Mouse (Mus musculus) v-Abl transformed pro-B cells (cell line): ENCODE data around the gene Gm5134.

Experiments
- in situ Hi-C, 2 experiments: fragments of 400-800 bp; cut with MboI; formaldehyde crosslinking; loops; one replicate each; pipeline ENCODE4 v1.15.1; 2025; ENCODE audit not compliant: unreplicated experiment in 2 of 2

Gene Gm5134

DNA sequence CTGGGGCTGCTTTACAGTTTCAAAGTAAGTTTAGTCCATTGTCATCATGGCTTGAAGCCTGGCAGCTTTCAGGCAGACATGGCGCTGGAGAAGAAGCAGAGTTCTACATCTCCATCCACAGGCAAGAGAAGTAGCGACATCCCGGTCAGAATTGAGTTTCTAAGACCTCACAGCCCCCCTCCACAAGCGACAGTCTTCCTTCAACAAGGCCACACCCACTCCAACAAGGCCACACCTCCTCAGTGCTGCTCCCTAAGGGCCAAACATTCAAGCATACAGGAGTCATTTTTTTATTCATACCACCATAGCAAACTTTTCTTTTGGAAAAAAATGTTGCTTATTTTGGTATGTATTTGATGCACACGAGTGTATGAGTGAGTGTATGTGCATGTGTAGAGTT is 76.2 kb downstream of the Gm5134 start:
- in situ Hi-C loops: loop anchor here (5.0 kb wide), 2 partner anchors 38 to 53 kb away; no protein-coding TSS in a partner anchor

DNA sequence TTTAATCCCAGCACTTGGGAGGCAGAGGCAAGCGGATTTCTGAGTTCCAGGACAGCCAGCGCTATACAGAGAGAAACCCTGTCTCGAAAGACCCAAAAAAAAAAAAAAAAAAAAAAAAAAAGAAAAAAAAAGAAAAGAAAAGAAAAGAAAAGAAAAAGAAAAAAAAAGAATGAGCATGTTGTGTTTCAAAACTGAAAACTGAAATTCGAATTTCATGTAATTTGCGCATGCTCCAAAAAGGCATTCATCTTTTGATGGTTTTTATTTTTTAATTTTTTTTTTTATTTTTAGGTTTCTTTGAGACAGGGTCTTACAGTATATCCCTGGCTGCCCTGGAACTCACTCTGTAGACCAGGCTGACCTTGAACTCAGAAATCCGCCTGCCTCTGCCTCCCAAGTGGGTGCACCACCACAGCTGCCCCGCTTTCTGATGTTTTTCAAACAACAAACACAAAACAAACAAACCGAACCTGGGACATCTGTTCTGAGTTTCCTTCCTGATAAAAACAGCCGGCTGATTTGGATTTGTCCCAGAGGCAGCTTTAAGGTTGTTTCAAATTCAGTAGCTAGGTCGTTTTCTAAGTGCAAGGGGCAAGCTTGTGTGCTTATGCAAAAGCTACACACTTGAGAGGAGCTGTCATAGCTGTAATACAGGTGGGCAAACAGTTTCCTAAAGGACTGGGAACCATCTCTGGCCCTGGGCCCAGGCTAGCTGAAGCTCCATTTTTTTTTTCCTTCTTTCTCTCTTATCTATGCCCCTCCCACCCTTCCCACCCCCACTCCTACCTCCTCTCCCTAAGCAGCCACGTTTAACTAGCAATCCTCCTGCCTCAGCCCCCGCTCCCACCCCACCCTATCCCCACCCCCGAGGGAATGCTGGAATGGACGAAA is 77.4 kb downstream of the Gm5134 start:
- in situ Hi-C loops: loop anchor here (5.0 kb wide), 2 partner anchors 39 to 54 kb away; no protein-coding TSS in a partner anchor

DNA sequence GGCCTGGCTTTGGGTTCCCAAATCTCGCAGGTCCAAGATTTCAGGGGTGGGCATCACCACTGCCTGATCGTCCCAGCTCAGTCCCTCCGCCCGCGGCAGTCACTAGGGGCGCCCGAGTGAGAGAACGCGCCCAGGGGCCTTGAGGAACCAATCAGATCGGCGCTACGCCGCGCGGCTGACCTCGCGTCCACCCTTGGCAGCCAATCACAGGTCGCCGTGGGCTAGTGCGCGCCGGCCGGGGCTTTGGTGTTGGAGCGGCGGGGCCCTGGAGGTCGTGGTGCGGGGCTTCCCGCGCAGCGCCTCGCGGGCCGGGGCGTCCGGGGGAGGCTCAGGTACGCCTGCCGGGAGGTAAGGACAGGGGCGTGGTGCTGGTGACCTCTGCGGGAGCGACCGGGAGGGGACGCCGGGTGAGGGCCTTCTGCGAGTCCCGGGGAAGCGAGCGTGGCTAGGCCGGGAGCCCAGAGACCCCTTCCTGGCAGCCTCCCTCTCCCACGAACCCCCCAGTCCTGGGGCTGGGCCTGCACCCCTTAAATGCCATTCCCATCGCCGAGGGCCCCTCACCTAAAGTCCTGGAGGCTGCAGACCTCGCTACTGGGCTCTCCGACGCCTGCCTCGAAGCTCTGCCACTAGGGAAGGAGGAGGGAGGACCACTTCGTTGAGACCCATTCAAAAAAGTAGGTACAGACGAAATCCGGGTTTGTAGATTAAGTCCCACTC is 78.2 kb downstream of the Gm5134 start, which contains the start of gene Zfp280b:
Gene Zfp280b (plus strand): TSS at position 249 of the 717 bp plus-strand sequence.
- in situ Hi-C loops: loop anchor here (5.0 kb wide), 2 partner anchors 40 to 55 kb away; no protein-coding TSS in a partner anchor

DNA sequence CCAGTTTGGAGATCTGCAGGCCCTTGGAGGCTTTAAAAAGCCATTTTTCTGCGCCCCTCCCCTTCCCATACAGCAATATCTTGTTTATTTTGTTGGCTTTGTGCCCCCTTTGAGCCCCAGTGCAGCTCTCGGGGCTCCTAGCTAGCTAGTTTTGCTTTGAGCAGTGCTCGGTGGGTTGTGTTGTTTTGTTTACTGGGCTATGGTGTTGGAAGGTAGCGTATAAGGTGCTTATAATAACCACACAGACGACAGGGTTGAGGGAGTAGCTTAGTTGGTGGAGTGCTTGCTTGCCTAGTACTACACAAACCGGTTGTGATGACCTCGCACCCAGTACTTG is 78.8 kb downstream of the Gm5134 start:
- in situ Hi-C loops: loop anchor here (5.0 kb wide), 2 partner anchors 41 to 56 kb away; no protein-coding TSS in a partner anchor

DNA sequence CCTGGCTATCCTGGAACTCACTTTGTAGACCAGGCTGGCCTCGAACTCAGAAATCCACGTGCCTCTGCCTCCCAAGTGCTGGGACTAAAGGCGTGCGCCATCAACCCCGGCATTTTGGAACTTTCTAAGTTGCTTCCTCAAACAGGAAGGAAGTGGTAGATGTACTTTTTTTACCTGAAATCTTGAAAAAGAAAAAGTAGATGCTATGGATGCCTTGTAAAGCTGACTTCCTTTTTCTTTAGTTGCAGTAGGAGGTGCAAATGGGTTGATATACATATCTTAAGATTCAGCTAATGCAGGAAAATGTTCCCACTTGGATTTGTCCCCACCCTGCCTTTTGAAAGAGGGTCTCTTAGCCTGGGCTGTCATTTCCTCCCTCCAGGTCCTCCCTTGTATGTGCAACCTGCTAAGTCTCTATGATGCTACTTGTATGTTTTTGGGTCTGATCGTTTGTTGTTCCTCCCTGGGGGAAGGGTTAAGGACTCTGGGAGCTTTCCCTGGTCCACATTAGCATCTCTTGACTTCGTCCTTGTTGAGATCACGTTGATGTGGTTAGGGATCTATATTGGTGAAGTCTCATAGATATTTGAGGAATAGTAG is 79.8 kb downstream of the Gm5134 start:
- in situ Hi-C loops: loop anchor here (5.0 kb wide), 2 partner anchors 42 to 57 kb away; no protein-coding TSS in a partner anchor

DNA sequence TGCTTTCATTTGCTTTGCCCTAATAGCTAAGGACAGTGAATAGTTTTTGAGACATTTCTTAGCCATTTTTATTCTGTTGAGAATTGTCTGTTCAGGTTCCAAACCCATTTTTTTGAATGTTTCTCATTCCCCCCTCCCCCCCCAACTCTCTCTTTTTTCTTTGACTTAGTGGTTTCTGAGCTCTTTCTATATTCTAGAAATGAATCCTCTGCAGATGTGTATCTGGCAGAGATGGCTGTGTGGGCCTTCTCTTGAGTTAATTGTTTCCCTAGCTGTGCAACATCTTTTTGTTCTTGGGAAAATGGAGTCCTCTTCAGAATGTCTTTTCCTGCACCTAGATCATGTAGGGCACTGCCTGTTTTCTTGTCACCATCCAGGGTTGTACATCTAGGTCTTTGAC is 81.0 kb downstream of the Gm5134 start:
- in situ Hi-C loops: loop anchor here in 1 of 2 experiments (5.0 kb wide), 1 partner anchor 63 kb away; no protein-coding TSS in a partner anchor

DNA sequence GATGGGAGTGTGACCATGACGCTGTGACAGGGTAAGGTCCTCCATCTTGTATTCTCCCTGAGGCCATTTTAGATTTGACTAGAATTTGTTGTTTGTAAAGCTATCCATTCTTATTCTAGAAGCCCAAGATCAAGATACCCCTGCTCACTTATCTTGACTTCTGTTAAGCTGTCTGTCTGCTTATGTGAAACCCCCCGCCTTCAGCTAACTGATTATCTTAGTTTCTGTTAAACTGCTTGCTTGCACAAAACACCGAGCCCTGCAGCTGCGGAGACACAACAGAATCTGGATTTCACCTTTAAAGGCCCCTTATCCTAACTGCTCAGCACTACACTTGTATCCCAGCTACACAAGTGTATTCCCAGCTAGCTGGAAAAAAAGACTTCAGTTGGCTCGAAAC is 82.6 kb downstream of the Gm5134 start:
- in situ Hi-C loops: loop anchor here in 1 of 2 experiments (5.0 kb wide), 1 partner anchor 65 kb away; no protein-coding TSS in a partner anchor

DNA sequence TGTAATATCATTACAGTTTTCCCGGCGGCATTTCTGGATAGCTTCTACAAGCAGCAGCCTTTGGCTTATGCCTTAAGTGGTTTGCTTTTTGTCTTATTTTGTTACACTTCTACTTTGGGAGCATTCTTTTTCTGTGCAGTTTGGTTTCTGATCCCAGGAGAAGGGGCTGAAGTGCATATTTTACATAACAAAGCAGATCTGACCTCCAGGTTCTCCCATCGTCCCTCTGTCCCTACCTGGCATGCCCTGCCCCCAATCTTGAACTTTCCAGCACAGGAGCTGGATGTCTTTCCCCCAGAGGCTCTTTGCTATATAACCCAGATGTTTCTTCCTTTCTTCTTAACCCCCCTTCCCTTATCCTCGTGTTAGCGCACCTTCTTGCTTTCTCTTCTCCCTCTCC is 91.0 kb downstream of the Gm5134 start:
- in situ Hi-C loops: no loop called here

DNA sequence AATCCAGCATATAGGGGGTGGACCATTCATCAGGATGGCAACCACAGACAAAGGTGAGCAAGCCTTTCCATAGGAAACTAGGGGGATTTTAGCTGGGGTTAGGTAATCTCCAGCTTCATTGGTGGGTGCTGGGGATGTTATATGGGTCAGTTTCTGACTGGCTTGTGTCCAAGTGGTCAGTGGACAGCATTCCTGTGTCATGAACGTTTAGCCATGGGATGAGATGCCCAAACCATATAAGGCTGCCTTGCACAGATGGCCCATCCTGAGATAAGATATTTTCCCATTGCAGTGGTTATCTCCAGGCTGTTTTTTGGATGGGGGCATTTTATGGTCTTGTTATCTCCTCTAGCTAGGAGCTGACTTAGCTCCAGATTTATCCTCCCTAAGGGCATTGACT is 92.4 kb downstream of the Gm5134 start:
- in situ Hi-C loops: no loop called here

DNA sequence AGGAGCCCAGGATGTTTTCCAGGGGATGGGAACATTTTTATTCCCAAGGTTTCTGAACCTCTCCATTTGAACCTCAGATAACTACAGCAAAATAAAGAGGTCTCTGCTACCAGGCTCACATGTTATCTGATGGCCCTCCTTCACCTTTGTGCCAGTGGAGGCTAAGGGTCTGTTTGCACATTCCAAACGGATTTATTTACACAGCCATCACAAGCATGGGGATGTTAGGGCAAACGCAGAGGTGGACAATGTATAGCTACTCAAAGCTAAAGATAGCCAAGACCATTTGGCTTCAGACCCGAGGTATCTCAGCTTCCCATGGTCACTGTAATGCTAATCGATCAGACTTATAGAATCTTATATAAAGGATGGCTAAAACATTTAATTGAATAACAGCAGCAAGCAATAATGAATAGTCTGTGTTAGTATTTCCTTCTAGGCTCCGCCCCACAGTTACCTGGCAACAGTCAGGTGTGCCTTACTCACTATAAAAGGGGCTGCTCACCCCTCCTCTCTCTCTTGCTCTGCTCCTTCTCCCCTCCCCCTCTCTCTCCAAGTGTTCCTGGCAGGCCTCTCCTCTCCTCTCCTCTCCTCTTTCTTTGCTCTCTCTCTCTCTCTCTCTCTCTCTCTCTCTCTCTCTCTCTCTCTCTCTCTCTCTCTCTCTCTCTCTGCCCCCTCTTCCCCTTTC is 93.0 kb downstream of the Gm5134 start:
- in situ Hi-C loops: no loop called here

DNA sequence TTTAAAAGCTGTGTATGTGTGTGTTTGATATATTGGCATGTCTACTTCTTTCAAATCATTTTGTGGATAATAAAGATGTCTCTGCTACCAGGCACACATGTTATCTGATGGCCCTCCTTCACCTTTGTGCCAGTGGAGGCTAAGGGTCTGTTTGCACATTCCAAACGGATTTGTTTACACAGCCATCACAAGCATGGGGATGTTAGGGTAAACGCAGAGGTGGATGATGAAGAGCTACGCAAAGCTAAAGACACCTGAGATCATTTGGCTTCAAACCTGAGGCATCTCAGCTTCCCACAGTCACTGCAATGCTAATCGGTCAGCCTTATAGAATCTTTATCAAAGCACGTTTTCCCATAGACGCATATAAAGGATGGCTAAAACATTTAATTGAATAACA is 94.7 kb downstream of the Gm5134 start:
- in situ Hi-C loops: no loop called here

DNA sequence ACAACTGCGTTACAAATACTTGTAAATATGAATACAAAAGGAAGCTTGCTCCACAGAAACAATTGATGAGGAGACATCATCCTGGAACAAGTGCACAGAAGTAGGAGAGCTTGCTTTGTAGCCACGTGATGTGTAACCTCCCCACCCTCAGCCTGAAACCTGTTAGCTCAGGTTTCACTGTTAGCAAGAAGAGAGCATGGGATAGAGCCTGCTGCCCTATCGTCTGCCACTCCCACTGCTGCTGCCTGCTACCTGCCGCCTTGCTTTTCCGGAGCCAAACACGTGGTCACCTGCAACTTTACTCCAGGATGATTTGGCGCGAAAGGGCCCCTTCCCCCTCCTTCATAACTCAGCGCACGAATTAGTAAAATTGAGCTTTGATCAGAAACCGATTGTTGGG is 97.5 kb downstream of the Gm5134 start:
- in situ Hi-C loops: no loop called here
